Mouse (Mus musculus) embryonic facial prominence, embryonic 11.5 days (tissue): ENCODE measurements around the gene 1500011B03Rik. TPM values are rescaled to one million over a fixed set of nuclear protein-coding genes. Genes with fewer than 3 reads are reported as not detected.

Experiments used
- ATAC-seq: fragments of 200-750 bp; cut with Nextera tagmentation; replicated peaks from 2 replicates; pipeline ENCODE4 v1.8.0; 2017; ENCODE audit warnings: low read depth; ENCODE audit not compliant: insufficient number of reproducible peaks, low FRiP score, low TSS enrichment
- DNase-seq: peaks from one replicate; pipeline ENCODE4 v3.0.0-alpha.2; 2015; ENCODE audit warnings: low spot score
- H3K27ac ChIP-seq: fragments of 300-500 bp; sonication (generic); replicated peaks from 2 replicates; pipeline ENCODE4 v1.5.1; 2014; ENCODE audit warnings: mild to moderate bottlenecking, low read depth, low read length, control low read depth
- H3K27me3 ChIP-seq: fragments of 300-500 bp; sonication (generic); 2 replicates; pipeline ENCODE4 v1.6.1; 2014; ENCODE audit warnings: mild to moderate bottlenecking, low read length, moderate library complexity, mixed read lengths; ENCODE audit not compliant: control insufficient read depth, insufficient read depth
- H3K36me3 ChIP-seq: fragments of 300-500 bp; sonication (generic); replicated peaks from 2 replicates; pipeline ENCODE4 v1.6.1; 2014; ENCODE audit warnings: low read depth, mild to moderate bottlenecking, low read length, moderate library complexity, mixed read lengths; ENCODE audit not compliant: control insufficient read depth, insufficient read depth
- H3K4me1 ChIP-seq: fragments of 300-500 bp; sonication (generic); 2 replicates; pipeline ENCODE4 v1.6.1; 2014; ENCODE audit warnings: low read length, mixed read lengths; ENCODE audit not compliant: control insufficient read depth, insufficient read depth
- H3K4me2 ChIP-seq: fragments of 300-500 bp; sonication (generic); 2 replicates; pipeline ENCODE4 v1.6.1; 2014; ENCODE audit warnings: low read depth, mild to moderate bottlenecking, control low read depth, low read length, moderate library complexity
- H3K4me3 ChIP-seq: fragments of 300-500 bp; sonication (generic); 2 replicates; pipeline ENCODE4 v1.5.1; 2014; ENCODE audit warnings: low read depth, low read length, control low read depth
- H3K9ac ChIP-seq: fragments of 300-500 bp; sonication (generic); replicated peaks from 2 replicates; pipeline ENCODE4 v1.6.1; 2014; ENCODE audit warnings: mild to moderate bottlenecking, control low read depth, low read length
- H3K9me3 ChIP-seq: fragments of 300-500 bp; sonication (generic); replicated peaks from 2 replicates; pipeline ENCODE4 v1.6.1; 2016; ENCODE audit warnings: mild to moderate bottlenecking, low read length, inconsistent platforms, mixed read lengths; ENCODE audit not compliant: control insufficient read depth
- WGBS: fragments of 180-500 bp; shearing (Covaris S2); extraction: QIAGEN DNeasy Blood & Tissue Kit; methylation state at CpG from one replicate; pipeline ENCODE4 v1.1.7; 2014; 5-methylcytosine and 5-hydroxymethylcytosine counted together
- polyA plus RNA-seq: library from polyadenylated mRNA; unstranded; fragments of >200 nt; fragmentation: Nextera tagmentation; extraction: Ambion mirVana; gene quantifications from 2 replicates; pipeline ENCODE4 v1.2.1, GENCODE M21; 2014

1500011B03Rik gene
- polyA plus RNA-seq, 1 experiment from 2014 or later, result 115 TPM

DNA sequence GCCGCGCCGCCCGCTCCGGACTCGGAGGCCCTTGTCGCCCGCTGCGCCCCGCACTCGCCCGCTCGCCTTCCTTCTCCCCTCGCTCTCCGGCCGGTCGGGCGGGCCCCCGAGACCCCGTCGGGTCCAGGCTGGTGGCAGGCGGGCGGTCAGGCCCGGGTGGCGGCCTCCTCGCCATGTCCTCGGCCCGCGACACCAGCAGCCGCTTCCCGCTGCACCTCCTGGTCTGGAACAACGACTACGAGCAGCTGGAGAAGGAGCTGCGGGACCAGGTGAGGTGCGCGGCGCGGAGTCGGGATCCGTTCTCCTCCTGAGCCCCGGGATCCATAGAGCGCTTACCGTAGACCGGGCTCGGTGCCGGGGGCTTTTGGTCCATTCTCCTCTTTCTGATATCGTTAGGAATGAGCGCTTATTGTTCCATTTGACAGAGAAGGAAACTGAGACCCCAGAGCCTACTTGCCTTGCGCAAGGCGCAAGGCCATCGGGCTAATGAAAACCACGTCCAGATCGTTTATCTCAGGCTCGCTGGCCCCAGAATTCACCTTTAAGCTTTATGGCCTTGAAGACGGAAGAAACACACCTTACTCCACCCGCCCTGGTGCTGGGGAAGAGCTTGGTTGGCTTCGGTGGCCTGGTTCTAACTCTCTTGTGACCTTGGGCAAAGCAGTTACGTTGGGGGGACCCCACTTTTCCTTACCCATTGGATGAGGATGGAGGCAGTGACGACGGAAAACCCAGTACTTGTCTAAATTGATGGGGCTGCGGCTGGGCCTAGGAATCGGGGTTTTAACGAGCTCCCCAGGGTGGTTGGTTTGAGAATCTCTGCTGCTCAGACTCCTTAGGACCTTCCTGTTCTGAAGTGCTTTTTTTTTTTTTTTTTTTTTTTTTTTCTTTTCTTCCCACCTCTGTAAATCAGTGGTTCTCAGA lies 48.0 kb downstream of the 1500011B03Rik start, which contains the start of gene Git2:
Git2 (minus strand) TSS at position 462 of the 924 bp plus-strand sequence.
- Histone ChIP-seq H3K4me3 (peak within 1 kb of the TSS; percentile 90), H3K27ac (peak within 1 kb of the TSS; percentile 77), H3K36me3 (no peaks in the 10 kb centered on the region), H3K27me3 (no peaks in the 10 kb centered on the region), H3K4me1 (no peaks in the 10 kb centered on the region), H3K4me2 (peak within 1 kb of the TSS; percentile 82), H3K9ac (peak within 1 kb of the TSS; percentile 92), H3K9me3 (no peaks in the 10 kb centered on the region)
- ATAC-seq, result no peak
- under 1% methylated on average over 60 of the region's 63 CpGs for WGBS
- peak; percentile 40 for DNase-seq

DNA sequence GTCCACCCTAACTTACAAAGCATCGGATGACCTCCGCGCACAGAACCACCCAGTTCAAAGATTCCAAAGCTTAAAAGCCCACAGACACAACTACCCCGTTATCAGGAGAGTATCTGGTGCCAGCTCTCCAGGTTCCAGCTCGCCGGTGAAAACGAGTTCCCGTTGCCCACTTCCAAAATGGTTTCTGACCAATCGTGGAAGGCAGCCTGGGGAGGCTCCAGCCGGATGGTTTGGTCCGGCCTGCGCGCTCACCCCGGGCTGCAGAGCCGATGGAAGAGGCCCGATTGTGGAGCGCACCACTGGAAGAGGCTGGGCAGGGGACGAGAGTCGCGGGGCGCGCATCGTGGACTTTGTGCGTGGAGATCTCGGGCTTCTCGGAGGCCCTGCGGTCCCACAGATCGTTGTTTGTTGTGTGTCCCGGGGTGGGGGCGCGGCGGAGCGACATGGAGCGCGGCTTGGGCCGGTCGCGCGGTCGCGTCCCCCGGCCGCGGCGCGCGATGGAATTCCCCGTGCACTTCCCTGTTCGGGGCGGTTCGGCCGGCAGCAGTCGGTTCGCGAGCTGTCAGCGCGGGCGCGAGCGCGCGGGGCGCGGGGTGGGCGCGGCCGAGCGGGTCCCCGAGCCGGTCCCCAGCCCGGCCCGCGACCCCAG lies 48.7 kb downstream of the 1500011B03Rik start, which contains the start of gene Ankrd13a:
Ankrd13a (plus strand) TSS at position 275 of the 649 bp plus-strand sequence.
- DNase-seq (peak; percentile 94), ATAC-seq (peak; percentile 83)
- Histone ChIP-seq H3K27me3 (no peaks in the 10 kb centered on the region), H3K4me1 (no peaks in the 10 kb centered on the region), H3K9me3 (no peaks in the 10 kb centered on the region), H3K4me3 (peak within 1 kb of the TSS; percentile 90), H3K36me3 (no peaks in the 10 kb centered on the region), H3K4me2 (peak within 1 kb of the TSS; percentile 82), H3K9ac (peak within 1 kb of the TSS; percentile 92), H3K27ac (peak within 1 kb of the TSS; percentile 77)
- WGBS, result under 1% methylated on average over 69 of the region's 73 CpGs

DNA sequence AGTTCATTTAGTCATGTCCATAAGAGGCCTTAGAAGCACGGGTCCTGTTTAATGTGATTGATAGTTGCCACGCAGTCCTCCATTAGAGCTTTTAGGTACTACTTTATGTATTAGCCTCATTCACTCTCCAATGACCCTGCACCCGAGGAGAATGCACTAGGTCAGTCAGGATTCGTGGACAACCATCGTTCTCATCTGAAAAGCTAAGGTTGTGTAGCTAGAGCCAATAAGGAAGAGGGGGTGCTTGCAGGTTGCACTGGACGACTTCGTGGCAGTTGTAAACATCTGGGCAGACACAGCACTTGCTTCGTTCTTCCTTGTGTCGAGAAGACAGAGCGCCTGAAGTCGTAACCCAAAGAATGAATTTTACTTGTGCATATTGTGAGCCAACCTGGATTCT lies 49.5 kb downstream of the 1500011B03Rik start:
- peak overlapping the region; percentile 82 for H3K4me2 ChIP-seq
- H3K36me3 ChIP-seq, result no peaks in the 10 kb centered on the region
- H3K9me3 ChIP-seq, result no peaks in the 10 kb centered on the region
- H3K4me3 ChIP-seq, result peak overlapping the region; percentile 90
- H3K27ac ChIP-seq, result no peak overlapping the region
- ATAC-seq, result no peak
- peak overlapping the region; percentile 92 for H3K9ac ChIP-seq
- DNase-seq, result peak; percentile 6
- WGBS, result 2% methylated on average over 11 of the region's 11 CpGs
- H3K4me1 ChIP-seq, result no peaks in the 10 kb centered on the region
- H3K27me3 ChIP-seq, result no peaks in the 10 kb centered on the region

DNA sequence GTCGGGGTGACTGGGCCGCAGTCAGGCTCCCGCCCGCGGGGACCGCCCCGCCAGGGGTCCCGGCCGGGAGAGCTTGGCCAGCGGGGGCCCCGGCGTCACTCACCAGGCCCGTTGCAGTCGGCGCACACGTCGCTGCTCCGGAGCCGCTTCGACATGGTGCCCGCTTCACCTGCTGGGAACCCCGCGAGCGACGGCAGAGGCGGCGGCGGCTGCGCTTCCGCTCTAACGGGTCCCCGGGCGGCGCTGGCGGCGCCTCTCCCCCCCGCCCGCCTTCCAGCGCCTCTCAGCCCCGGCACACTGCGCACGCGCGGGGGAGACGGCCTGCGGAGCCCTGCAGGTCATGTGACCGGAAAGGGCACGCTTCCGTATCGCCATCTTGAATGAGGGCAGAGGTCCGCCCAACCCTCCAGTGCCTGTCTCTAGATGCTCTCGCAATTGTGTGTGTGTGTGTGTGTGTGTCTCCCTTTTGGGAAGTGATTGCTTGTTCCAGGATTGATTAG lies 50.0 kb downstream of the 1500011B03Rik start:
- ATAC-seq (peak; percentile 66), DNase-seq (peak; percentile 98)
- no peak overlapping the region for H3K27ac ChIP-seq
- peak overlapping the region; percentile 82 for H3K4me2 ChIP-seq
- H3K9me3 ChIP-seq, result no peaks in the 10 kb centered on the region
- peak overlapping the region; percentile 90 for H3K4me3 ChIP-seq
- no peaks in the 10 kb centered on the region for H3K27me3 ChIP-seq
- no peaks in the 10 kb centered on the region for H3K4me1 ChIP-seq
- WGBS, result under 1% methylated on average over 49 of the region's 52 CpGs
- no peaks in the 10 kb centered on the region for H3K36me3 ChIP-seq
- peak overlapping the region; percentile 81 for H3K9ac ChIP-seq

DNA sequence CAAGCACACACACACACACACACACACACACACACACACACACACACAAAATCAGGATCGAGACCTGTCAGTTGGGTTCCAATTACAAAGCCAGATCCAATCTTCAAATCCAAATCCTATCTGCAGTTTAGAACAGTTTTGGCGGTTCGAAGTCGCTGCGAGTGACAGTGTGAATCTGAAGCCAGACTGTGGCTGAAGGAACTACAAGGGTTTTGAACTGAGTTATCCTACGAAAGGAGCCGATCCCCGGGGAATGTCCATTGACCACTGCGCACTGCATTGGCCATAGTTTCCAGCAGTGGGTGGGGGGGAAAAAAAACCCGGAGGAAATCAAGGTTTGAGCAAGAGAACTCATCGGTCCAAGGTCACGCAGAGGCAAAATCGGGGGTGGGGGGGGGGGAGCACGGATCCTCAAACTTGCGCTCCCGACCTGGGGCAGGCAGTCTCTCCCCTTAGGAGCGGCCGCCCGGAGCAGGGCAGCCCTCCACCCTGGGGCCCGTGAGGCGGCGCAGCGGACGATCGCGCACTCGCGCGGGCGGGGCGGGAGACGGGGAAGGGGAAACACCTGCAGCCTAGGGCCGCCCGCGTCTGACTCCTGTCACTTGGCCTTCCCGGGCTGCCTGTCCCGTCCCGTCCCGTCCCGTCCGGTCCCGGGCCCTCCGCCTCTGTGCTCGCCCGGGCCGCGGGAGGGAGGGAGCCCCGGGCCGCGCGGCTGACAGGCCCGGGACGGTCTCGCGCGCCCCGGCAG lies 50.6 kb downstream of the 1500011B03Rik start:
- ATAC-seq, result peak; percentile 68
- Histone ChIP-seq H3K9ac (peak overlapping the region; percentile 81), H3K36me3 (no peaks in the 10 kb centered on the region), H3K4me2 (peak overlapping the region; percentile 82), H3K4me3 (peak overlapping the region; percentile 90), H3K9me3 (no peaks in the 10 kb centered on the region), H3K27ac (no peak overlapping the region), H3K4me1 (no peaks in the 10 kb centered on the region), H3K27me3 (no peaks in the 10 kb centered on the region)
- DNase-seq, result peak; percentile 45
- 1% methylated on average over 37 of the region's 57 CpGs for WGBS

DNA sequence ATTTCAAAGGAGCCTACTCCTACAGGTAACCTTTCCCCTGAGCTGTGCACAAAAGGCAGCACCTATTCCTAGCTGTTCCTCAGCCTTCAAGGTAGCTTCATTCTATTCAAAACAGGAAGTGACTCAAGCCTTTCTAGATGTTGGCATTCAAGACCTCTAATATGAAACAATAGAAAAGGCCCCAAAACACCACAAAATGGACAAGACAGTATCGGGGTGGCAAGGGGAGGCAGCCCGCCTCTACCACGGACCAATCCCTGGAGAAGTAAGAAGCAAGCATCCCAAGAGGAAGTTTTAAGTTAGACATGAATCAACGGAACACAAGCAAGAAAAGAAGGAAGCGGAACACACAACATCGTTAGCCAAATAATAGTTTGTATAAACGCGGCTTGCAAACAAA lies 51.5 kb downstream of the 1500011B03Rik start:
- WGBS, result 82% methylated on average over 8 of the region's 8 CpGs
- Histone ChIP-seq H3K4me3 (no peak overlapping the region), H3K9ac (no peak overlapping the region)

DNA sequence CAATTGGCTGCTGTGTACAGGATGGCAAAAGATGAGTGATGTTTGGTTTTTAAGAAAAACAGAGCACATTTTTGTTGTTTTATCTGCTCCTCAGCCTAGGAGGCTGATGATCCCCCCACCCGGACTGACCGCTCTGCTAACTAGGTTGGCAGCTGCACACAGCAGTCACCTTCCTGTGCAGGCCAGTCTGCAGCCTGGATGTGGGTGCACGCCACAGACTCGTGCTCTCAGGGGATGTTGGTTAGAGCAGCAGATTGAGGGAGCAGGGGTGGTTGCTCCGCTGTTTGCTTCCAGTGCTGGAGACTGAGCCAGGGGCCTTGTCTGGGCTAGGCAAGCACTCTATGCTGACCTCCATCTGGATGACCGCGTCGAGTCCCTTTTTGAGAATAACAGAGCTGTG lies 53.5 kb downstream of the 1500011B03Rik start:
- 89% methylated on average over 8 of the region's 8 CpGs for WGBS
- no peak for DNase-seq
- Histone ChIP-seq H3K9ac (no peak overlapping the region), H3K9me3 (no peaks in the 10 kb centered on the region), H3K27ac (no peak overlapping the region), H3K4me1 (no peaks in the 10 kb centered on the region), H3K27me3 (no peaks in the 10 kb centered on the region), H3K4me3 (no peak overlapping the region), H3K4me2 (no peak overlapping the region), H3K36me3 (no peaks in the 10 kb centered on the region)
- no peak for ATAC-seq

More for the DNA sequence above, 51.5 kb downstream of the 1500011B03Rik start:
- Histone ChIP-seq H3K36me3 (no peaks in the 10 kb centered on the region), H3K27me3 (no peaks in the 10 kb centered on the region), H3K27ac (no peak overlapping the region), H3K4me2 (no peak overlapping the region), H3K4me1 (no peaks in the 10 kb centered on the region), H3K9me3 (no peaks in the 10 kb centered on the region)
- ATAC-seq (no peak), DNase-seq (no peak)
